Mouse (Mus musculus) adrenal gland, adult (tissue): ENCODE measurements around the gene Sigirr.

Source experiments
- DNase-seq, 2 experiments: peaks; one replicate each; pipeline ENCODE4 v3.0.0; 2022 to 2023; ENCODE audit warnings: low spot score in 1 of 2; ENCODE audit not compliant: inconsistent age in 2 of 2

The Sigirr gene

GRCm38 (mm10) chr7:141097177-141097576 lies 3.2 kb downstream of the Sigirr start:
- no peak for DNase-seq

DNA sequence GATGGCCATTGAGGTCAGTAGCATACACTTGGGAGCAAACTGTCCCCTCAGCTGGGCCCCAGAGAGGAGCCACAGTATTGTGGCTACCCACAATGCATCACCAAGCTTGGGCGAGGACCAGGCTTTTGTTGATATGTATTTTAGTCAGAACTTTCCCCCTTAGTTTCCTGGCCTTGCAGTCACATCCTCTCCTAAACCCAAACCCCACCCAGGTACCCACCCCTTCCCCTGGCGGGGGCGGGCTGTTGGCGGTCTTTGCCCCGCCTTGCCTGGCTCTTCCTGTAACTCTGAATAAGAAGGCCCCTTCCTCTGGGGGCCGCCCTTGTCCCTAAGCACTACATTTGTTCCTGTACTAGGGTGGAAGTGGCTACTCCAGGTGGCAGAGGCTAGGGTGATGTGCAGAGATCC lies 3.7 kb downstream of the Sigirr start:
- DNase-seq: peak; percentile 76 to 81

GRCm38 (mm10) chr7:141096021-141096420 lies 4.4 kb downstream of the Sigirr start:
- DNase-seq: no peak

DNA sequence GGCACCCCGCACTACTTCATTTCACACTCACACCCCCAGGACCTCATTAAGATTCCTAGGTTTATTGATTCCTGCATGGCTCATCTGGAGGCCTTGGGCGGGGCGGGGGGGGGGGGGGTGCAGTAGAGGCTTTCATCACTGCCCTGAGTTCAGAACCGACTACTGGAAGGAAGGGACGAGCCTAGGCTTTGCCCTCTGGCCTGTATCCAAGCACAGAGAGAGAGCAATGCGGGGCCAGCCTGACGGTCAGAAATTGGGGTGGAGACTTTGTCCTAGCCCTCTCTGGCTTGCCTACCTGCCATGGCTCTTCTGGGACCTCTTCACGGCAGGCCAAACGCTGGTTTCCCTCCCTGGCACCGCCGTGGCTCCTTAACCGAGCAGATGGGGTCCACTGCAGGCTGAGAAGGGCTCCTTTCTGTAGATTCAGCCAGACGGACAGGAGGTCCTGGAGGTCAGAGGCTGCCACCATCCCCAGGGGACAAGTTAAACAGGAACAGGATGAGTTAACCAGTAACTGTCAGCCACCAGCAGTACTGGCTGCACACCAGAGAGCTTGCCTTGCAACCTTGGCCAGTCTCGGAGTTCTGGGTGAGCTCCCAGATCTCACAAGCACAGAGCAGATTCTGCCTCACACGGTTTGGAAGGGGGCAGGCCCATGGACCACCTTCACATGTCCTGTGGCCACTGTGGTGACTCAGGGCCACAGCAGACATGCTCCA lies 5.7 kb downstream of the Sigirr start:
- no peak for DNase-seq

GRCm38 (mm10) chr7:141093950-141094349 lies 6.4 kb downstream of the Sigirr start:
- DNase-seq: no peak

- DNase-seq: peak; percentile 92 to 96
These were observed 8.2 kb downstream of the Sigirr start for GRCm38 (mm10) chr7:141092051-141092735.

DNA sequence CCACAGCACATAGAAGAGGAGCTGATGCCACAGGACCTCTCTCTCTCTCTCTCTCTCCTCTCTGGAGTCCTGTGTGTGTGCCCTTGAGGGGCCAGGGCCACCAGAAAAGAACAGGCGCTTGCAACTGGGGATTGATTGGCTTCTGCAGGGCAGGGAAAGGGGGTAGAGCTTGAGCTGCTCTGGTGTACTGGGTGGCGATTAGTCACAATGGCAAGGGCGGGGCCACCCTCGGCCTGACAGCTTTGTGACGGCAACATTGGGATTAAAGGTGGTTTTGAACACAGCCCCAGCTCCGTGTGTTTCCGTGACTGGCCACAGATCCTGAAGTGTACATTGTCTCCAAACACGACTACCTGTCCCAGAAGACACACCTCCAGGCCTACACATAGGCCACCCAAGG lies 10.1 kb downstream of the Sigirr start:
- DNase-seq: peak; percentile 20 to 58

GRCm38 (mm10) chr7:141088473-141088872 lies 11.9 kb downstream of the Sigirr start:
- DNase-seq: peak in 1 of 2 experiments; percentile 9

- peak in 1 of 2 experiments; percentile 18 for DNase-seq
These were observed 12.5 kb downstream of the Sigirr start for GRCm38 (mm10) chr7:141087894-141088293.

- no peak for DNase-seq
These were observed 20.6 kb downstream of the Sigirr start for GRCm38 (mm10) chr7:141079481-141080449.

- DNase-seq: no peak
These were observed 21.5 kb downstream of the Sigirr start for GRCm38 (mm10) chr7:141078876-141079275.

DNA sequence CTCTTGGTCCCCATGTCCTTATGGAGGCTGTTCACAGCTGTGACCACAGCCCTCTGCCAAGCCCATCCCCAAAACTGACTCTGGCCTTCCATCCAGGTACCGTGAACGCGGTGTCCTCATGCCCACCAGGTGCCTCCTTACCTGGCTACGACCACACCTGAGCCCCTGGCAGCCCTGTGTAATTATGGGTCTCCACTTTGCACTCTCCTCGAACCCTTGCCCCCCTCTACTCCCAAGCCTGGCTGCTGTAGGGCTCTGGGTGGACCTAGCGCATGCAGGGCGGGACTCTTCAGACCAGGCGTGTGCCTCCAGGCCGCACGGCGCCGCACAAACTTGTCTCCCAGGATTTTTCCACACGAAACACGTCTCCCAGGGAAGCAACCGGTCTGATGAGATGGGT lies 22.5 kb downstream of the Sigirr start, which contains the start of gene Pkp3:
Gene Pkp3 (plus strand): TSS at position 378 of the 400 bp plus-strand sequence.
- DNase-seq: no peak

- no peak for DNase-seq
These were observed 26.6 kb downstream of the Sigirr start for GRCm38 (mm10) chr7:141073782-141074181.

DNA sequence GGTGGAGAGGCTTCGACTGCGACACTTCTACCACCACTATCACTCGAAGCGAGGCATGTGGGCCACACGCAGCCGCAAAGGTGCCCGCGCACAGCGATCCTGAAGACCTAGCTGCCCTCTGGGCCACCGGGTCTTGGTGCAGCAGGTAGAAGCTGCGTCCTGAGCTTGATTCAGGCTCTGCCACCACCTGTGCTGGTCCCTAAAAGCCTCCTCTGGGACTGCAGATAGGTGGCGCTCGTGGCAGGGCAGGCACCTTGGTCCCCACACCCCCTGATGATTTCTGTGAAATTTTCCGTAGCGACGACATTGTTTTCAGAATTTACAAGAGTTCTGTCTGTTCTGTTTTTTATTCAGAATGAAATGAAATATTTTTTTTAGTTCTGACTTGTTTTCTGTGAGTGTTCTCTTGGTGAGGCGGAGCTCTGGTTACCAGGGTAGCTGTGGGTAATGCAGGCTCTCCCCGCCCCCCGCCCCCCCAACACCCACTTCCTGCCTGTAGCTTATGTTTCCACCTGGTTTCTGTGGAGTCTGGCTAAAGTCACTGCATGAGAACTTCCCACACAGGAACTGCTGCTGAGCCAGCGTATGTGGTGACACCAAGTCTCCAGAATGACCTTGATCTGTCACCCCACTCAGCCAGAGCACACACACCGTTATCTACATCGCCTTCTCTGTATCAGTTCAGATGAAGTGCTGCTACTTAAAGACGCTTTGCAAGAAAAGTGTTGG lies 28.2 kb downstream of the Sigirr start:
- DNase-seq: no peak

DNA sequence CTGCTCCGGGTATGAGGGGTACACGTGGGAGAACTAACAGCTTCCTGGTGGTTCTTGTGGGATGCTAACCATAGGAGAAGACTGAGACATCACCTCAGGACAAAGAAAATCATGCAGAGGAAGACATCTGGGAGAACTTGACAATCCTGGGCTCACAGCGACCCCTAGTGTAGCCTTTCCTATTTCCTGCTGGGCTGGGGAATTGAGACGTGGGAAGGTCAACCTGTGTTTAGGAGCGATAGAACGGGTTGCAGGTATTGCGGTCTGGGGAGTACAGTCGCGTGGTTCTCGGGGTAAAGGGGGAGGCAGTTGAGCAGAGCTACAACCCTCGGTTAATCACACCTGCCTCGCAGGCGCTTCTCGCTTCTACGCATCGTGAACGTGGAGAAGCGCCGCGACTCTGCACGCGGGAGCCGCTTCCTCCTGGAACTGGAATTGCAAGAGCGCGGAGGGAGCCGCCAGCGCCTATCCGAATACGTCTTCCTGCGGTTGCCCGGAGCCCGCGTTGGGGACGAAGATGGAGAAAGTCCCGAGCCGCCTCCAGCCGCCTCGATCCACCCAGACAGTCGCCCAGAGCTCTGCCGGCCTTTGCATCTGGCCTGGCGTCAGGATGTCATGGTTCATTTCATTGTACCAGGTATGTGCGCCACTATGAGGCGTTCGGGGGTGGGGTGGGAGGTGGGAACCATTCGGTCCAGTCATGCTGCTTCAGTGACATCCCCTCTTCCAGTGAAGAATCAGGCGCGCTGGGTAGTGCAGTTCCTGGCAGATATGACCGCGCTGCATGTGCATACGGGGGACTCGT lies 30.1 kb downstream of the Sigirr start:
- peak; percentile 72 to 92 for DNase-seq

- DNase-seq: no peak
These were observed 32.0 kb downstream of the Sigirr start for GRCm38 (mm10) chr7:141068351-141068750.

GRCm38 (mm10) chr7:141064576-141064975 lies 35.8 kb downstream of the Sigirr start:
- DNase-seq: no peak

- DNase-seq: no peak
These were observed 36.2 kb downstream of the Sigirr start for GRCm38 (mm10) chr7:141064175-141064574.

GRCm38 (mm10) chr7:141063353-141063752 lies 37.0 kb downstream of the Sigirr start:
- no peak for DNase-seq

GRCm38 (mm10) chr7:141062525-141062924 lies 37.8 kb downstream of the Sigirr start:
- no peak for DNase-seq
